Mouse (Mus musculus) megakaryocyte, embryonic 14.5 days (primary cell): ENCODE data around the gene Dusp1.

Experiments
- FLI1 ChIP-seq: IDR thresholded peaks from 2 replicates; pipeline ENCODE4 v1.6.1; 2012; ENCODE audit warnings: low read length, inconsistent platforms, mixed read lengths
- GATA1 ChIP-seq: IDR thresholded peaks from 3 replicates; pipeline ENCODE4 v1.6.1; 2012; ENCODE audit warnings: mixed read lengths, low read length, inconsistent platforms, borderline replicate concordance

DNA sequence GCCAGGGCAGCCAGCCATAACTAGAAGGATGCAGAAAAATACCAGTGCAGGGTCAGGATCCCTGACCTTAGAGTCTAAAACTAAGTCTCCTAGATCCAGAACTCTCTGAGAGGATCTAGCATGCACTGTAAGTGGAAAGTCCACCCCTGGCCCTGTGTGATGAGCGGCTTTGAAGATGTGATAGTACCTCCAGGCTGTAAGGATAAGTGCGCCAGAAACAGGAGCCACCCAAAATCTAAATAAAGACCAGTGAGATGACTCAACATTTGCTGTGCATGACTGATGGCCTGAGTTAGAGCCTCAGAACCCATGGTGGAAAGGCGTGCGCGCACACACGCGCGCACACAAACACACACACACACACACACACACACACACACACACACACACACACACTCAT is 46.9 kb upstream of the Dusp1 start:
- TF ChIP-seq FLI1 (no peak), GATA1 (no peak)
